Mouse (Mus musculus) forelimb bud, embryonic 11.5 days (tissue): ENCODE results near the gene Serf2.

Experiments used
- DNase-seq: peaks from one replicate; pipeline ENCODE4 v3.0.0-alpha.2; 2012; ENCODE audit warnings: low read depth, low spot score

Serf2 gene

DNA sequence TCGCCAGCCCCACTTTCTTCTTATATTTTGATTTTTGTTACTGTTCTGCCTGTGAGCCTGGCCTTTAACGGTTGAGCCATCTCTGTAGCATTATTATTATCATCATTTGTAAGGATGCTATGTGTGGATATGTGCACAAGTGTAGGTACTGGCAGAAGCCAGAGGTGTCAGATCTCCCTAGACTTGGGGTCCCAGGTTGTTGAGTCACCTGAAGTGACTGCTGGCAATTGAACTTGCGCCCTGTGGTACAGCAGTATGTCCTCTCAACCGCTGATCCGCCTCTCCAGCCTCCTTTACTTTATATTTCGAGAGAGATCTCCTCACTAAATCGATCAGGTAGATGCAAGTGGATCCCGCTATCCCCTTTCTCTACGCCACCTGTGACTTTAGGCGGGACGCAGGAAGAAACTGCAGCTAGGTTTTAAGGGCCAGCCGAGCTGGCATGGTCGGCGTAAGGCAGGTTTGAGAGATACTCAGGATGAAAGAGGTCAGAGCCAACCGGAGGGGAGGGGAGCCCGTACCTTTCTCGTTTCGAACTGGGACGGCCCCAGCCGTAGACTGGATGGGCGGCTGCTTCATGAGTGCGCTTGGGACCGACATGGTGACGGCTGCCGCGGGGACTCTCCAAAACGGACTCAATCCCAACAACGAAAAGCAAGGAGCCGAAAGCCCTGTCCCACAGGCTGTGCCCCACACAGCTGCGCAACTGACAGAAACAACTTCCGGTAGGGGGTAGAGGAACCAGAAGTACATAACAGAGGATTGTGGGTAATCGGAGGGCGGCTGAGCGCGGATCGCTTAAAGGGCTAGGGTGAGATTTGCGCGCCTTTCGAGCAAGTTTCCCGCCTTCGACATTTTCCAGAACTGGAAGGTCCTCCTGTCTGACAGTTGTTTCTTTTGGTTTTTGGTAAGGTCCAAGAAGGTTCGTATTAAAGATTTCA lies 57.2 kb downstream of the Serf2 start, which contains the start of the genes Mfap1a and Wdr76:
Gene Mfap1a (minus strand): TSS at position 724 of the 941 bp plus-strand sequence.
Gene Wdr76 (plus strand): TSS at position 782 of the 941 bp plus-strand sequence.
- DNase-seq, result peak; percentile 89

DNA sequence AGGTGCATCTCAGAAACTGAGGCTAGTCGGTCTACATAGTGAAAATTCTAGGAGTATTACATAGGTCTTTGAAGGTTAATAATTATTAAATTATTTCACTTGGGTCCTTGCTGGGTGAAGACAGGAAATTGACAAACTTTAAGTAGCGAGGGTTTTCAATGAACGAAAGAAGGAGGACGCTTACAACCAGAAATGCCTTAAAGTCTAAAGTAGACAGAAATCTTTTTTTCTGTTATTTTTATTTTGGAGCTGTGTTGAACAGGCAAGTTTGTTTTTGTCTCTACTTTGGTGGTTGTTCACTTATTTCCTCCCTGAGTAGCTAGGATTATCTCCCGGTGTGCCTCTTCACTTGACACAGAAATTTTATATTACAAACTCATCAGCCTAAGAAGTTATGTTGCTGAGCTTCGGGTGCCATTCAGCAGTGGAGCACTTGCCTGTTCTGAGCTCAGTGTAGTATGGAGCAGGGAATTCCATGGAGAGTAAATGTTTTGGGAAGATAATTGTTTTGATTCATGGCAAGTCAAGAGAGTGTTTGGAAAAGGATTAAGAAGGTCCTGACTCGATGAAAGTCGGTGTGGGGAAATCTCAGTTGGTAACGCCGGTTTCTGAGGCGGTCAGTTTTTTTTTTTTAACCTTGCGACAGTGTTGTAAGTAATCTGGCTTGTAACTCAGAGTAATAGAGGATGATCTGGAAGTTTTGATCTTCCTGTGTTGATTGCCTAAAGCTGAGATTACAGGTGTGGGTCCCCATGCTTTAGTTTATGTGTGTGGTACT lies 58.4 kb downstream of the Serf2 start:
- DNase-seq, result no peak
